Mouse (Mus musculus) midbrain, postnatal 0 days (tissue): ENCODE data around the gene Mrpl48. TPM values are rescaled to one million over a fixed set of nuclear protein-coding genes. Genes with fewer than 3 reads are reported as not detected.

ENCODE experiments used
- ATAC-seq: fragments of 200-750 bp; cut with Nextera tagmentation; 2 replicates; pipeline ENCODE4 v1.8.0; 2017; ENCODE audit warnings: moderate number of reproducible peaks, mild to moderate bottlenecking, moderate TSS enrichment, moderate library complexity; ENCODE audit not compliant: low FRiP score
- DNase-seq: peaks from one replicate; pipeline ENCODE4 v3.0.0-alpha.2; 2015; ENCODE audit warnings: low spot score
- H3K27ac ChIP-seq: fragments of 300-500 bp; sonication (generic); 2 replicates; pipeline ENCODE4 v1.5.1; 2014; ENCODE audit warnings: low read depth, mild to moderate bottlenecking, low read length, mixed read lengths
- H3K27me3 ChIP-seq: fragments of 300-500 bp; sonication (generic); 2 replicates; pipeline ENCODE4 v1.6.1; 2014; ENCODE audit warnings: low read length, control low read depth, mixed read lengths; ENCODE audit not compliant: insufficient read depth
- H3K36me3 ChIP-seq: fragments of 300-500 bp; sonication (generic); 2 replicates; pipeline ENCODE4 v1.6.1; 2014; ENCODE audit warnings: low read length, control low read depth, mixed read lengths; ENCODE audit not compliant: insufficient read depth
- H3K4me1 ChIP-seq: fragments of 300-500 bp; sonication (generic); 2 replicates; pipeline ENCODE4 v1.6.1; 2014; ENCODE audit warnings: mild to moderate bottlenecking, control low read depth, antibody characterized with exemption, low read length, mixed read lengths; ENCODE audit not compliant: insufficient read depth
- H3K4me2 ChIP-seq: fragments of 300-500 bp; sonication (generic); 2 replicates; pipeline ENCODE4 v1.6.1; 2014; ENCODE audit warnings: low read depth, mild to moderate bottlenecking, low read length, mixed read lengths; ENCODE audit not compliant: poor library complexity, severe bottlenecking
- H3K4me3 ChIP-seq: fragments of 300-500 bp; sonication (generic); 2 replicates; pipeline ENCODE4 v1.5.1; 2014; ENCODE audit warnings: low read depth, mild to moderate bottlenecking, low read length, moderate library complexity
- H3K9ac ChIP-seq: fragments of 300-500 bp; sonication (generic); replicated peaks from 2 replicates; pipeline ENCODE4 v1.6.1; 2014; ENCODE audit warnings: mild to moderate bottlenecking, low read length, moderate library complexity, mixed read lengths; ENCODE audit not compliant: poor library complexity, severe bottlenecking
- H3K9me3 ChIP-seq: fragments of 300-500 bp; sonication (generic); 2 replicates; pipeline ENCODE4 v1.6.1; 2016; ENCODE audit warnings: low read length, control low read depth
- CTCF ChIP-seq: IDR thresholded peaks from 2 replicates; pipeline ENCODE4 v1.5.1; 2016; ENCODE audit warnings: antibody characterized with exemption, mild to moderate bottlenecking
- WGBS: fragments of 180-500 bp; shearing (Covaris S2); extraction: QIAGEN DNeasy Blood & Tissue Kit; methylation state at CpG from one replicate; pipeline ENCODE4 v1.1.7; 2014; 5-methylcytosine and 5-hydroxymethylcytosine counted together
- polyA plus RNA-seq: library from polyadenylated mRNA; unstranded; fragments of >200 nt; fragmentation: Nextera tagmentation; extraction: Ambion mirVana; gene quantifications from 2 replicates; pipeline ENCODE4 v1.2.1, GENCODE M21; 2015
- total RNA-seq: library from RNA; depleted of rRNA; stranded (reverse); fragments of >200 nt; gene quantifications from 2 replicates; pipeline ENCODE4 v1.2.3, GENCODE M21; 2014

Gene Mrpl48
- total and polyA plus RNA-seq, 2 experiments from 2014 or later: 47.8 to 89.8 TPM

DNA sequence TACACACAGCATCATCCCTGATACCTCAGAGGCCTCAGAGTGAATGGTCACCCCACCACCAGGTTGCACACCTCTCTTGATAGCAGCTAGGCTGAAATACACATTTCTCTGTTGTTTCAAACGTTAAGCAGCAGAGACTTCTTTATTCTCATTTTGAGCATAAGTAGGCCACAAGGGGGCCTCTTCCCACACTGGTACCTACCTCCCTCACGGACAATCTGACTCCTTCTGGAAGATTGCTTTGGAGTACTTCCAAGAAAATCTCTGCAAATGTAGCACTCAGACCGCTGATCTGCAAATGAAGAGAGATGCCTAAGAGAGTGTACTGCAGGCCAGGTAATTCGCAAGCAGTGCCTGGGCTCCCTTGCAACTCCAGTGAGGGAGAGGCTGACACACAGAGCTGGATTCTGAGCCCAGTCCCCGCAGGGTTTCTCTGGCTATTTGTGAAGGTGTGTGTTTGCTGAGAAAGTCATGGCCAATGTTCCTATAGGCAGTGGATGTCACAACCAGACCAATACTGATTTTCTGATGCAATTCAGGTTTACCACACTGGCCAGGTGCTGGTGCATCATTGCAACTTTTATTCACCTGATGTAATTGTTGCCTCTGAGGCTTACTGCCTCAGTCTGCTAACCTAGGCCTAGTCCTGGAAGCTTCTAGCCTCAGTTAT lies 57.6 kb downstream of the Mrpl48 start:
- Histone ChIP-seq H3K4me1 (peaks cover 2% of the 10 kb centered on the region), H3K36me3 (peaks cover 14% of the 10 kb centered on the region)

DNA sequence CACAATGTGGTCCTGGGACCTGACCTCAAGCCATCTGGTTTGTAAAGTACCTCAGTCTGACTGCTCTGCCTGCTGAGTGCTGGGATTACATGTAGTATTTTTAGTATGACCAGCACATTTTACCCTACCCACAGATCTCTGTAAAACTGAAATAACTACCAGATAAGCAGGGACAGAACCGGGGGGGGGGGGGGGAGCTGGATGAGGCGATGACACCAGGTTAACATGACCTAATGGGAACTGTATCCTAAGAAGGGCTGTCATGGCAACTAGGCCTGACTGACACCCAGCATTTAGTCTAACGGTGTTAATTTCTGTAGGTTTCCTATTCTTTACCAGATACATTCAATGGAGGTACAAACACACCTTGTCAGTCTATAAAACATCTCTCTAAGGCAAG lies 58.3 kb downstream of the Mrpl48 start:
- Histone ChIP-seq H3K27ac (no peak overlapping the region), H3K9ac (no peak overlapping the region), H3K4me2 (no peak overlapping the region), H3K9me3 (no peaks in the 10 kb centered on the region), H3K27me3 (no peaks in the 10 kb centered on the region), H3K4me1 (no peaks in the 10 kb centered on the region), H3K36me3 (peaks cover 14% of the 10 kb centered on the region), H3K4me3 (no peak overlapping the region)
- no peak for TF ChIP-seq CTCF
- 88% methylated on average over 3 of the region's 3 CpGs for WGBS
- ATAC-seq: no peak
- no peak for DNase-seq

More for the DNA sequence above, 57.6 kb downstream of the Mrpl48 start:
- H3K9me3 ChIP-seq: no peaks in the 10 kb centered on the region
- peak; percentile 64 for TF ChIP-seq CTCF
- H3K4me3 ChIP-seq: no peak overlapping the region
- peak; percentile 70 for DNase-seq
- no peak overlapping the region for H3K4me2 ChIP-seq
- H3K27ac ChIP-seq: no peak overlapping the region
- H3K27me3 ChIP-seq: no peaks in the 10 kb centered on the region
- no peak for ATAC-seq
- H3K9ac ChIP-seq: no peak overlapping the region
- WGBS: 44% methylated on average over 5 of the region's 5 CpGs

DNA sequence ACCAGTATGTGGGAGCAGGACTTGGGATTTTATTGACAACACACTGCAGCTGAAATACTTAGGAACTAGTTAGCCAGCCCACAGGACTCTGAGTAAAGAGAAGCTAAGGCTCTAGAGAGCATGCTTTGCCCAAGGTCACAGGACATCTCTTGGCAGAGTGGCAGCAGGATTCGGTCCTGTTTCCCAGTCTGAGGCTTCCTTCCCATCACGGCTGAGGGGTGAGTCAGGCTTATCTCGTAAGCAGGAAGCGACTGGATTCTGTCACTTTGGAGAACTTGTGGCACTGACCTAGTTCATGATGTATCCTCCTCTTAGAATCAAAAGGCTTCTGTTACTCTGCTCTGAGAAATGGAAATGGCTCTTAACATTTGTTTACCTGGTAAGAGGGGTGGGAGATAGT lies 60.5 kb downstream of the Mrpl48 start:
- H3K4me1 ChIP-seq: no peaks in the 10 kb centered on the region
- TF ChIP-seq CTCF: no peak
- H3K27me3 ChIP-seq: no peaks in the 10 kb centered on the region
- no peak overlapping the region for H3K4me2 ChIP-seq
- H3K36me3 ChIP-seq: peaks cover 14% of the 10 kb centered on the region
- no peak overlapping the region for H3K4me3 ChIP-seq
- no peaks in the 10 kb centered on the region for H3K9me3 ChIP-seq
- DNase-seq: no peak
- no peak overlapping the region for H3K27ac ChIP-seq
- WGBS: 86% methylated on average over 4 of the region's 4 CpGs
- no peak overlapping the region for H3K9ac ChIP-seq
- ATAC-seq: no peak

DNA sequence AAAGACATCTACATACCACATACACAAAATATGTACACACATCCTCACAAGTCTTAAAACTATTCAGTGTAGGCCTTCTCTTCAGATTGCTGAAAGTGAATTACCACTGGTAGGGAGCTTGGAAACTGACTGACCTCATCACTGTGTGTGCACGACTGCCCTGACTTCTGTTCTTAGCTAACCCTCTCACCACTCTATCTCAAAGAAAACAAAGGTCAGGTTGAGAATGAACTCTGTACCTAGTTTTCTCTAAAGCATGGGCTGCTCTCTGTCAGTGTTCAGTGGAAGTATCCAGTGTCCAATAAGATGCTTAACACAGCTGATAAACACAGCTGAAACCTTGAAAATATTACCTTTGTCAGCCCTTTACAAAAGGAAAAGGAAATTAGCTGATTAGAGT lies 63.7 kb downstream of the Mrpl48 start:
- ATAC-seq (no peak), DNase-seq (no peak)
- no peak for TF ChIP-seq CTCF
- H3K9ac ChIP-seq: no peak overlapping the region
- H3K27me3 ChIP-seq: no peaks in the 10 kb centered on the region
- no peaks in the 10 kb centered on the region for H3K9me3 ChIP-seq
- WGBS: 86% methylated on average over 1 of the region's 1 CpGs
- H3K36me3 ChIP-seq: peaks cover 15% of the 10 kb centered on the region
- H3K4me2 ChIP-seq: no peak overlapping the region
- no peak overlapping the region for H3K4me3 ChIP-seq
- no peak overlapping the region for H3K27ac ChIP-seq
- H3K4me1 ChIP-seq: no peaks in the 10 kb centered on the region

DNA sequence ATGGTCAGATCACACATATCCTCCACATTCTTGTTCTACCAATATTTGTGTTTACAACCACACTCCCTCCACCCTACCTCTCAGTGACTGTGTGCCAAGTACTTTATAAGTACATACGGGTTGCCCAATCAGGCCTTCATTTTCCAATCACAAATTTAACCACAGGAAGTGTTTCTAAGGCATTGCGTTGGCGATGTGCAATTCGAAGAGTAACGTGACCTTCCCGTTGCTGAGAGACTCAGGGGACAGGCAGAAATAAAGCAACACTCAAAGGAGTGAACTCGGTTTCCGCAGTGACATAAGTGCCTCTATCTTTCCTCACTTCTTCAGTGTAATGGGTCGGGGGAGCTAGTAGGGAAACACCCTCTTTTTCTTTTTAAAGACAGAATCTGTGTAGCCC lies 68.6 kb downstream of the Mrpl48 start:
- no peak overlapping the region for H3K4me3 ChIP-seq
- H3K4me1 ChIP-seq: no peaks in the 10 kb centered on the region; the same call in 1 of the 2 replicates
- TF ChIP-seq CTCF: no peak
- DNase-seq: no peak
- 97% methylated on average over 9 of the region's 9 CpGs for WGBS
- no peaks in the 10 kb centered on the region for H3K9me3 ChIP-seq
- no peak for ATAC-seq
- H3K27ac ChIP-seq: no peak overlapping the region
- no peak overlapping the region for H3K4me2 ChIP-seq
- H3K27me3 ChIP-seq: no peaks in the 10 kb centered on the region
- peaks cover 10% of the 10 kb centered on the region; the same call in 1 of the 2 replicates for H3K36me3 ChIP-seq
- no peak overlapping the region for H3K9ac ChIP-seq

DNA sequence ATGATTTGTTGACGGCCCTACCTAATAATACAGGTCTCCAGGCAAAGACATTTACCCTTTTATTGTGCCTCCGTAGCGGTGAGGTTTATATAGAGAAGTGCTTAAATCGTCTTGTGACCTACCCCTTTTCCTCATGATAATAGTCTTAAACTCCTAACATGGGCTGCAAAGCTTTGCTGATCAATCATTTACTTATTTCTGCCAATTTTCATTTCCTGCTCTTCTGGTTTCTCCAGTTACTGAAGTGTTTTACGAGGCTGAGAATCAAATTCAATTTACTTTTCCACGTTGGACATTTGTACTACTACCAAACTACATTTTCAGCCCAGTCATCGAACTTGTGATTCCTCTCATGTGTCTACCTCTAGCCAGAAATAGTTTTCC lies 70.6 kb downstream of the Mrpl48 start:
- H3K9me3 ChIP-seq: no peaks in the 10 kb centered on the region
- 32% methylated on average over 7 of the region's 7 CpGs for WGBS
- TF ChIP-seq CTCF: no peak
- peak overlapping the region; percentile 63 for H3K4me2 ChIP-seq
- peak overlapping the region; percentile 91 for H3K27ac ChIP-seq
- H3K36me3 ChIP-seq: peaks cover 10% of the 10 kb centered on the region; the same call in 1 of the 2 replicates
- no peaks in the 10 kb centered on the region for H3K27me3 ChIP-seq
- ATAC-seq: no peak
- no peaks in the 10 kb centered on the region; the same call in 1 of the 2 replicates for H3K4me1 ChIP-seq
- peak overlapping the region; percentile 70 for H3K9ac ChIP-seq
- peak overlapping the region; percentile 60 for H3K4me3 ChIP-seq
- no peak for DNase-seq
